Mouse (Mus musculus) liver, postnatal 0 days (tissue): ENCODE results near the gene Ccrl2.

Experiments
- CTCF ChIP-seq: sonication (generic); IDR thresholded peaks from 2 replicates; pipeline ENCODE4 v1.5.1; 2016; ENCODE audit warnings: antibody characterized with exemption, low read depth
- EP300 ChIP-seq: IDR thresholded peaks from 2 replicates; pipeline ENCODE4 v1.6.1; 2016; ENCODE audit warnings: antibody characterized with exemption, low read depth, mild to moderate bottlenecking

DNA sequence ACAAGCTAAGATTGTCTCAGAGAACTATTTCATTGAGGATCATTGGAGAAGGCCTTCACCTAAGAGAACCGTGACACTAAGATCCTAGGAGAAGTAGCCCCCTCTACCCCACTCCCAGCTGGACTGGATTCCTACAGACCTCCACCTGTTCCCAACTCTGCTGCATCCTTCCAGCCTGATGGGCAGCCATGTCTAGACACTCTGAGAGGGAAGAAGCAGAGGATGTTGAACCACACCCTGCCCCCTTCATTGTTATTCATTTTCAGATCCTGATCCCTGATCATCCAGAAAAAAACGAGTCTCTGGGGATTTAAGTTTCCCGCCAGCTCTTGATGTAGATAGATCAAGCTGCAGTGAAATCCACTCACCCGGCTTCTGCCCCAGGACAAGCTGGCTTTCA, 15.7 kb upstream of the Ccrl2 start:
- TF ChIP-seq CTCF: no peak
- no peak for TF ChIP-seq EP300
